Mouse (Mus musculus): ENCODE results near the gene Olfr871. TPM values are rescaled to one million over a fixed set of nuclear protein-coding genes. Genes with fewer than 3 reads are reported as not detected.
"Not testable (repeated sequence)": the region's sequence is repeated elsewhere in the genome, so short reads cannot be mapped to it uniquely, and the experiment has no call there.

Olfr871 gene
- not detected in 2 replicates for polyA plus RNA-seq (2015; fragmentation: Nextera tagmentation; extraction: Ambion mirVana)

- Histone ChIP-seq H3K9ac (no peak within 1 kb of the TSS), H3K4me3 (no peak within 1 kb of the TSS), H3K27ac (no peak within 1 kb of the TSS), H3K9me3 (replicated peaks) (peaks cover 12% of the 10 kb centered on the region; the same call in 1 of the 2 replicates), H3K4me1 (no peaks in the 10 kb centered on the region), H3K27me3 (no peaks in the 10 kb centered on the region), H3K4me2 (no peak within 1 kb of the TSS), H3K36me3 (ENCODE audit: poor library complexity, severe bottlenecking) (no peaks in the 10 kb centered on the region)
- ATAC-seq: no peak
Measured at GRCm38 (mm10) chr9:20211907-20212306, at the start of gene Olfr871. Olfr871 (plus strand) TSS chr9:20212207.

GRCm38 (mm10) chr9:20173957-20174356 lies 38.0 kb upstream of the Olfr871 start, which contains the start of gene Olfr870:
Olfr870 (minus strand) TSS chr9:20174057.
- Histone ChIP-seq H3K4me2 (no peak within 1 kb of the TSS), H3K4me3 (no peak within 1 kb of the TSS), H3K4me1 (no peaks in the 10 kb centered on the region), H3K9ac (no peak within 1 kb of the TSS), H3K27me3 (no peaks in the 10 kb centered on the region), H3K27ac (no peak within 1 kb of the TSS), H3K36me3 (ENCODE audit: poor library complexity, severe bottlenecking) (no peaks in the 10 kb centered on the region), H3K9me3 (replicated peaks) (peaks cover 13% of the 10 kb centered on the region)
- ATAC-seq: no peak
- 81% methylated on average over 2 of the region's 2 CpGs for WGBS

- H3K4me1 ChIP-seq: no peaks in the 10 kb centered on the region
- ATAC-seq: no peak
- no peak overlapping the region for H3K4me3 ChIP-seq
- H3K36me3 ChIP-seq (ENCODE audit: poor library complexity, severe bottlenecking): no peaks in the 10 kb centered on the region
- WGBS: 77% methylated on average over 5 of the region's 5 CpGs
- H3K4me2 ChIP-seq: no peak overlapping the region
- H3K27ac ChIP-seq: no peak overlapping the region
- no peaks in the 10 kb centered on the region for H3K27me3 ChIP-seq
- no peak overlapping the region for H3K9ac ChIP-seq
- peaks cover 35% of the 10 kb centered on the region for H3K9me3 ChIP-seq (replicated peaks)
Measured at GRCm38 (mm10) chr9:20179463-20179862, 32.5 kb upstream of the Olfr871 start.

GRCm38 (mm10) chr9:20202131-20202530 lies 9.9 kb upstream of the Olfr871 start:
- Histone ChIP-seq H3K9me3 (replicated peaks) (peaks cover 15% of the 10 kb centered on the region), H3K27ac (no peak overlapping the region), H3K4me1 (no peaks in the 10 kb centered on the region), H3K27me3 (no peaks in the 10 kb centered on the region), H3K36me3 (ENCODE audit: poor library complexity, severe bottlenecking) (no peaks in the 10 kb centered on the region), H3K4me2 (no peak overlapping the region), H3K9ac (no peak overlapping the region), H3K4me3 (no peak overlapping the region)
- WGBS: 70% methylated on average over 1 of the region's 1 CpGs
- ATAC-seq: no peak

GRCm38 (mm10) chr9:20203413-20203984 lies 8.5 kb upstream of the Olfr871 start:
- H3K4me2 ChIP-seq; ATAC-seq; H3K27me3 ChIP-seq; H3K4me3 ChIP-seq; H3K9ac ChIP-seq; H3K27ac ChIP-seq; H3K4me1 ChIP-seq; H3K36me3 ChIP-seq (ENCODE audit: poor library complexity, severe bottlenecking): not testable (repeated sequence)
- WGBS: 88% methylated on average over 7 of the region's 7 CpGs
- peaks cover 15% of the 10 kb centered on the region for H3K9me3 ChIP-seq (replicated peaks)

GRCm38 (mm10) chr9:20210812-20211211 lies 1.2 kb upstream of the Olfr871 start:
- Histone ChIP-seq H3K27me3 (no peaks in the 10 kb centered on the region), H3K36me3 (ENCODE audit: poor library complexity, severe bottlenecking) (no peaks in the 10 kb centered on the region), H3K27ac (no peak overlapping the region), H3K9ac (no peak overlapping the region), H3K9me3 (replicated peaks) (peaks cover 9% of the 10 kb centered on the region; the same call in 1 of the 2 replicates), H3K4me1 (no peaks in the 10 kb centered on the region), H3K4me2 (no peak overlapping the region), H3K4me3 (no peak overlapping the region)
- 51% methylated on average over 1 of the region's 1 CpGs for WGBS
- ATAC-seq: no peak

GRCm38 (mm10) chr9:20211477-20211876 lies 530 bp upstream of the Olfr871 start:
- H3K4me1 ChIP-seq: no peaks in the 10 kb centered on the region
- no peaks in the 10 kb centered on the region for H3K36me3 ChIP-seq (ENCODE audit: poor library complexity, severe bottlenecking)
- WGBS: 76% methylated on average over 2 of the region's 2 CpGs
- H3K27ac ChIP-seq: no peak overlapping the region
- no peaks in the 10 kb centered on the region for H3K27me3 ChIP-seq
- no peak overlapping the region for H3K4me3 ChIP-seq
- no peak for ATAC-seq
- H3K9me3 ChIP-seq (replicated peaks): peaks cover 10% of the 10 kb centered on the region; the same call in 1 of the 2 replicates
- H3K4me2 ChIP-seq: no peak overlapping the region
- no peak overlapping the region for H3K9ac ChIP-seq

GRCm38 (mm10) chr9:20236819-20237218 lies 24.8 kb downstream of the Olfr871 start, which contains the start of gene Olfr872:
Olfr872 (plus strand) TSS chr9:20237119.
- Histone ChIP-seq H3K27ac (no peak within 1 kb of the TSS), H3K9ac (no peak within 1 kb of the TSS), H3K9me3 (replicated peaks) (no peaks in the 10 kb centered on the region), H3K4me3 (no peak within 1 kb of the TSS), H3K4me2 (no peak within 1 kb of the TSS), H3K27me3 (no peaks in the 10 kb centered on the region), H3K36me3 (ENCODE audit: poor library complexity, severe bottlenecking) (no peaks in the 10 kb centered on the region), H3K4me1 (no peaks in the 10 kb centered on the region)
- ATAC-seq: no peak

GRCm38 (mm10) chr9:20237378-20237777 lies 25.4 kb downstream of the Olfr871 start:
- WGBS: 76% methylated on average over 2 of the region's 2 CpGs
- no peaks in the 10 kb centered on the region for H3K4me1 ChIP-seq
- no peaks in the 10 kb centered on the region for H3K27me3 ChIP-seq
- no peak for ATAC-seq
- no peaks in the 10 kb centered on the region for H3K36me3 ChIP-seq (ENCODE audit: poor library complexity, severe bottlenecking)
- no peak overlapping the region for H3K27ac ChIP-seq
- no peak overlapping the region for H3K4me3 ChIP-seq
- H3K9ac ChIP-seq: no peak overlapping the region
- 0 out of 2 replicates have a peak, but pooled peaks cover 1% of the 10 kb centered on the region for H3K9me3 ChIP-seq (replicated peaks)
- no peak overlapping the region for H3K4me2 ChIP-seq

Other genes starting within 250 kb of the Olfr871 start
- not detected in 2 replicates for gene Olfr866, start 184.2 kb upstream of the Olfr871 start, polyA plus RNA-seq (2015; fragmentation: Nextera tagmentation; extraction: Ambion mirVana)
- not detected in 2 replicates for gene Olfr867, start 154.6 kb upstream of the Olfr871 start, polyA plus RNA-seq (2015; fragmentation: Nextera tagmentation; extraction: Ambion mirVana)
- gene Olfr868, start 113.6 kb upstream of the Olfr871 start, polyA plus RNA-seq (2015; fragmentation: Nextera tagmentation; extraction: Ambion mirVana): not detected in 2 replicates
- not detected in 2 replicates for gene Olfr869, start 83.2 kb upstream of the Olfr871 start, polyA plus RNA-seq (2015; fragmentation: Nextera tagmentation; extraction: Ambion mirVana)
- gene Olfr870, start 38.1 kb upstream of the Olfr871 start, polyA plus RNA-seq (2015; fragmentation: Nextera tagmentation; extraction: Ambion mirVana): not detected in 2 replicates
- gene Olfr872, start 24.9 kb downstream of the Olfr871 start, polyA plus RNA-seq (2015; fragmentation: Nextera tagmentation; extraction: Ambion mirVana): not detected in 2 replicates
- gene Olfr39, start 70.1 kb downstream of the Olfr871 start, polyA plus RNA-seq (2015; fragmentation: Nextera tagmentation; extraction: Ambion mirVana): not detected in 2 replicates
- not detected in 2 replicates for gene Olfr873, start 86.3 kb downstream of the Olfr871 start, polyA plus RNA-seq (2015; fragmentation: Nextera tagmentation; extraction: Ambion mirVana)
- 0.15 TPM in 1 of 2 replicates, not detected in the other for gene Olfr18, start 123.9 kb downstream of the Olfr871 start, polyA plus RNA-seq (2015; fragmentation: Nextera tagmentation; extraction: Ambion mirVana)
- gene Zfp560, start 173.0 kb downstream of the Olfr871 start, polyA plus RNA-seq (2015; fragmentation: Nextera tagmentation; extraction: Ambion mirVana): 48.8 and 49.0 TPM in 2 replicates
- gene Zfp26, start 248.0 kb downstream of the Olfr871 start, polyA plus RNA-seq (2015; fragmentation: Nextera tagmentation; extraction: Ambion mirVana): 22.3 and 23.8 TPM in 2 replicates

Data from forebrain, embryonic 13.5 days (tissue).